Mouse (Mus musculus) kidney, postnatal 10 days (tissue): Measurements from ENCODE around the gene Col15a1.

Source experiments
- DNase-seq: peaks from one replicate; pipeline ENCODE4 v3.0.0; 2021; ENCODE audit warnings: mixed read lengths

Col15a1 gene

DNA sequence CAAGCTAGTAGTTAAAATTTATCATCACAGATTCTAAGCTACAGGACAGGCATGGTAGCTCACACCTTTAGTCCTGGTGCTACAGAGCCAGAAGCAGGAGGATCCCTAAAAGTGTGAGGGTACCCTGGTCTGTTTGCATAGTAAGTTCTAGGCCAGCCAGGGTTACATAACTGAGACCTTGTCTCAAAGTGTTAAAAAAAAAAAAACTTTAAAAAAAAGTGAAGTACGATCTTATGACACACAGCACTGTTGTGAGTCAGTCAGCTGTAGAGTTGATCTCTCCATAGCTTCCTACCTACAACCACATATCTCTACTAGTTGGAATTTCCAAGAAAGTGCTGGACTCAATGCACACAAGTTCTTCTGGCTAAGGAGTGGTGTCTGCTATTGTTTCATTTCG, 67.0 kb downstream of the Col15a1 start:
- no peak for DNase-seq

DNA sequence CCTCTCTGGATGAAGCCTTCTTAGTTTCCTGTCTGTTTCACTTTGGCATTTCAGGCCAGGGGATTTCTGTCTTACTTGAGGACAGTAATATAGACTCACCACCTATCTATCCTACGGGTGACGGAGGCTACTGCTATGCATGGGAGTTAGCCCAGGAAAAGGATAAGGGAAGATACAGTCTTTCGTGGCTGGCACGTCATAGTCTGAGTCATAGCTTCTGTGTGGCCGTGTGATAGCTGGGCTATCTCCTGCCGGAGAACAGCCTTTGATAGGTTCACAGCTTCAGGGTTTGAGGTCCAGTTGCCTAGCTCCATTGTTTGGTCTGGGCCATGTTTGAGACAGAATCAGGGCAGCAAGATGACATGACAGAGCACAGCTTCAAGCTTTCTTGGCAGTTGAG, 70.4 kb downstream of the Col15a1 start:
- DNase-seq, result no peak

GRCm38 (mm10) chr4:47279085-47279707, 71.2 kb downstream of the Col15a1 start:
- no peak for DNase-seq

GRCm38 (mm10) chr4:47280126-47280525, 72.2 kb downstream of the Col15a1 start:
- no peak for DNase-seq

- no peak for DNase-seq
Observed at GRCm38 (mm10) chr4:47281920-47282682, 74.1 kb downstream of the Col15a1 start.

DNA sequence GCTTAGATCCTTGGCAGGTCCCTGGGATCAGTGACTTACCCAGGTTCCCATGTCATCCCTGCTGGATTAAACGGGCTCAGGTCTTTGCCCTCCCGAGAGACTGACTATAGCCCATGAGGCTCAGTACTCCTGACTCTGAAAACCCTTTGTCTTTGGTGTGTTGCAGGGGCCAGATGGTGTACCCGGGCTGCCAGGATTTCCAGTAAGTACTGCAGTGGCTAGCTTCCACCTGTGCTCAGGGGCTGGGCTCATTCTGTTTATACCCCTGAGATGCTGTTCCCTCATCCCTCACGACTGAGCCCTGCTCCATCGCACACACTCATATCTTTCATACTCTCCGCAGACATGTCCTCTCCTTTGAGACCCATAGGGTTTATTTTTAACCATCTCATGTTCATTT, 76.3 kb downstream of the Col15a1 start:
- no peak for DNase-seq

GRCm38 (mm10) chr4:47284874-47285273, 76.9 kb downstream of the Col15a1 start:
- no peak for DNase-seq

DNA sequence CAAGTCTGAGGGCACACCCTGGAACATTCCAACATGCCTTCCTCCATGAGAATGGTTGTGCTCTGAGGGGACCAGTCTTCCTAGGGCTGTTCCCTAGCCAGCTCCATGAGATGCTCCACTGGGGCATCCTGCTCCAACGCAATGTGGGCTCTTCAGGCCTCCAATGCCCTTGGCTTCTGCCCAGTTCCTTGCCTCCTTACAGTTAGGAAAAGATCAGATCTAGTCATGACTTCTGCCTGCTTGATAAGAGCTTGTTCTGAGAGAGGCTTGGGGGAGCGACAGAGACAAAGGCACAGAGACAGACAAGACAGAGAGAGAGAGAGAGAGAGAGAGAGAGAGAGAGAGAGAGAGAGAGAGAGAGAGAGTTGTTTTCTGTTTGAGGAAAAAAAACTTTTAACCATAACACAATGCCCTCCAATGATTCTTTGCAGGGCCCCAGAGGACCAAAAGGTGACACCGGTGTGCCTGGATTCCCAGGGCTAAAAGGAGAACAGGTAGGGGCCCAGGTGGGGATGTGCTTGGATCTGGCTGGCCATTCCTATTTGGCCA, 78.7 kb downstream of the Col15a1 start:
- DNase-seq, result no peak

DNA sequence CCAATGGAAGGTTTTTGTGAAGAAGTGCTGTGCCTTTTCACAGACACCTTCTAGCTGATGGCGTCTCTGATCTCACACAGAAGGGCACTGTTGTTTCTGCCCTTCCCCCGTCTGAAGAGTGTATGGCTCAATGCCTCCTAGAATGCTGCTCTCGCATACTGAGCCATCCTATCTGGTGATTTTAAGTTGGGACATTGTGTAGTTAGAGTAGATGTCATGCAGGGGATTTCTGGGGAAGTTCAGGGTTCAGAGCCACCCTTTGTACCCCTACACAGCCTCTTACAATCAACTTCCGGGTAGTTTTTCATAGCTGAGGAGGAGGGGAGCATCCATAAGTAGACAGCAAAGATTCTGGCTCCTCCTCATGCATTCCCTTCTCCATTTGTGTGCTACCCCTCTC, 79.5 kb downstream of the Col15a1 start:
- no peak for DNase-seq

DNA sequence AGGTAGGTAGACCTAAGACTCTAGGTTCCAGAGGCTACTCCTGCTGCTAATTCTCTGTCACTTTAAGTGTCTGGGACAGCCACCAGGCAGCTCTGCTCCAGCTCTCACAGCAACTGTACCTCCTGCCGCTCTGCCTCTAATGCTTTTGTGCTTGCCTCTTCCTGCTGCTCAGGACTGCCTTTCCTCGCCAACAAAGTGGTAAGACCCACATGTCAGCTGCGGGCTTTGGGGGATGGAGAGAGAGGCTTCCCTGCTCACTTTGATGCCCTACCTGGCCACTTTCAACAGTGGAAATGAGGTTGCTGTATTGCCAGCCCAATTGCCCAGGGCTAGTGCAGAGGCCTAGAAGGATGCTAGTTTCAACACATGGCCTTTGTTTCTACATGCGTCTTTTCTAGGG, 80.3 kb downstream of the Col15a1 start:
- DNase-seq, result no peak

DNA sequence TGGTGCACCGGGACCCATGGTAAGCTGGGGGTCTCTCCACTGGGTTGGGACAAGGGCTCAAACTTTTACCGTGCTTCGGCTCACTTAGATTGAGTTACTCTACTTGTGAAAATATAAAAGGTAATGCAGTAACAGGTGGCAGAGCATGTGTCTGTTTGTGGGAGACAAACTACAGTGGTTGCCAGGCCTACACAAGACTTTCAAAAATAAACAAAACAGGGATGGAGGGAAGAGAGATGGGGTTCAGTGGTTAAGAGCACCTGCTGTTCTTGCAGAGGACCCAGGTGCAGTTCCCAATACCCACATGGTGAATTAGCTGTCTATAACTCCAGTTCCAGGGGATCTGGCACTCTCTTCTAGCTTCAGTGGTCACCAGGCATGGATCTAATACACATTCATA, 81.6 kb downstream of the Col15a1 start:
- no peak for DNase-seq

GRCm38 (mm10) chr4:47290448-47290847, 82.5 kb downstream of the Col15a1 start:
- no peak for DNase-seq

DNA sequence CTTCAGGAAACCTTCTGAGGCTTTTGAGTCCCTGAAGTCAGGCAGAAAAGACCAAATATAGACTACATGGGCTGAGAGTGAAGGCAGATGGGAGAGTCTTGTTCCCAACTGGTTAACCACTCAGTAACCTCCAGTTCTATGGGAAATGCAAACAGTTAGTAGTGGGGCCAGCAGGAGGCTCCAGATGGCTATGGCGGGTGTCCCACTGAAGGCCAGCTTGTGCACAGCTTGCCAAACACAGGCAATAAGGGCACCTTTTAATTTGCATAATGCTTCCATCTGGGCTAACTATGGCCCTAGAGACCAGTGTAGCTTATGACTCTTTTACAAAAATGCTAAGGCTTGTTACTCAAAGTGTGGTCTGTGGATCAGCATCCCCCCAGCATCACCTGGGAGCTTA, 83.1 kb downstream of the Col15a1 start:
- no peak for DNase-seq

DNA sequence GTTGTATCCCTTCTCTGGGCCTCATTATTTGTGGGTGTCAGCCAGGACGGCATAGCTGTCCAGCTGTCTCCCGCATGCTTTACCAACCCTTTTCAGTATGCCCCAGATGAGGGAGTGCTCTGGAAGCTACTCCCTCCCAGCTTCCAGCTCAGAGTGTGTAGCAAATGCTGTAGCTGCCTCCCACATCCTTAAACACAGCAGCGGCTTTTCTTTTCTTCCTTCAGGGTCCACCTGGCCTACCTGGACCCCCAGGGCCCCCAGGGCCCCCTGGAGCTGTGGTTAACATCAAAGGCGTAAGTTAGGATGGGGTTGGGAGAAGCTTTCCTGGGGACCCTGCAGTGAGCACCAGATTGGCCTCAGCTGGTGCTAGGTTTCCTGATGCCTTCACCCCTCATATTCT, 85.0 kb downstream of the Col15a1 start:
- no peak for DNase-seq

- DNase-seq, result peak; percentile 37
Observed at GRCm38 (mm10) chr4:47293771-47294543, 86.0 kb downstream of the Col15a1 start.

DNA sequence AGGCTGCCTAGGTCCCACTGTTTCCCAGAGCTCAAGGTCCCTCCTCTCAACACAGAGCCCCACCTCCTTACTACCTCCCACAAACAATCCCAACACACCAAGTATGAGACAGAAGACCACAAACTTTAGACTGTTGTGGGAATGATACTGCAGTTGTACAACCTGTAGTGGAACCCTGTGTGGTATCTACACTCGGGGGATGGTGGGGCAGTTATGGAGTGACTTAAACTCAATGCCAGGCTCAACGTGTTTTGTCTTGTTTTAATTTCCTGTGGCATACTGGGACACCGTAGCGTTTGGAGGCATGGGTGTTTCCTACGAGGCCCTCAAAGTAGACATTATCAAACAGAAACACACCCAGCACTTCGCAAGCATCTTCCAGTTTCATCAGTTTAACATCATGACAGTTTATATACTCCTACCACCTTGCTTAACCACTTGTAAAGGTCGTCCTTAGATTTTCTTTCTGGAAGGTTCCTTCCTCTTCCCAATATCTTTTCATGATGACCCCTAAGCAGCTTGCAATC, 86.6 kb downstream of the Col15a1 start:
- DNase-seq, result no peak

DNA sequence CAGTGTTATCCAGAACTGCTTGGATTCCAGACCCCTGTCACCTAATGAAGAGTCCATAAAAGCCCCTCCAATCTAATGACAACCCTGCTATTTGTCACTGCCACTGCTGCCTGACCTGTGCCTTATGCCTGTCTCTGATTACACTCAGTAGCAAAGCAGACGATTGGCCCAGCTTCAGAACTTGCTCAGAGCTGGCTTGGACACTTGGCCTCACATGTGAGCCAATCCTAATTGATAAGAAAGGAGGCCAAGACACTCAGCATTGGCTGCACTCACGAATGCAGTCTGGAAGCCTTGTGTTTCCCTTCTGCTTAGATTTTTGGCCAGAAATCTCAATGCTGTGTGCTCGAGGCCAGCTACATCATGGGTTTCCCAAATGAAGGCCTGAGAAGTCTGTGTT, 87.6 kb downstream of the Col15a1 start:
- DNase-seq, result peak; percentile 43

GRCm38 (mm10) chr4:47300701-47301100, 92.7 kb downstream of the Col15a1 start:
- DNase-seq, result no peak

DNA sequence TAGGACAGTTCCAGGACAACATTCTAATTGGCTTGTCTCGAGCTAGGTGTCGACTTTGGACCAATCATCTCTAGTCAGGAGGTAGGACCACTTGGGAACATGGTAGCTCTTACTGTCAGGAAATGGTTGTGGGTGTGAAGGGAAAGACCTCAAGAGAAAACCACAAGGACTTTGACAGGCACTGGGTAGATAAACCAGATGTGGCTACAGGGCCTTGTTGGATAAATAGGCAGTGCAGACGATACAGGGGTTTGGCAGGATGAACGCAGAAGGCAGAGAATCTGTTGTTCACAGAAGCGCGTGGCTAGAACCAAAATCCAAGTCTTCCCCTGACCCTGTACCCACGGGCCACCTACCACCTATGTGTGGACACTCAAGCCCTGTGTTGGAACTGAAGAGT, 94.6 kb downstream of the Col15a1 start:
- no peak for DNase-seq

GRCm38 (mm10) chr4:47303340-47303998, 95.5 kb downstream of the Col15a1 start:
- no peak for DNase-seq

DNA sequence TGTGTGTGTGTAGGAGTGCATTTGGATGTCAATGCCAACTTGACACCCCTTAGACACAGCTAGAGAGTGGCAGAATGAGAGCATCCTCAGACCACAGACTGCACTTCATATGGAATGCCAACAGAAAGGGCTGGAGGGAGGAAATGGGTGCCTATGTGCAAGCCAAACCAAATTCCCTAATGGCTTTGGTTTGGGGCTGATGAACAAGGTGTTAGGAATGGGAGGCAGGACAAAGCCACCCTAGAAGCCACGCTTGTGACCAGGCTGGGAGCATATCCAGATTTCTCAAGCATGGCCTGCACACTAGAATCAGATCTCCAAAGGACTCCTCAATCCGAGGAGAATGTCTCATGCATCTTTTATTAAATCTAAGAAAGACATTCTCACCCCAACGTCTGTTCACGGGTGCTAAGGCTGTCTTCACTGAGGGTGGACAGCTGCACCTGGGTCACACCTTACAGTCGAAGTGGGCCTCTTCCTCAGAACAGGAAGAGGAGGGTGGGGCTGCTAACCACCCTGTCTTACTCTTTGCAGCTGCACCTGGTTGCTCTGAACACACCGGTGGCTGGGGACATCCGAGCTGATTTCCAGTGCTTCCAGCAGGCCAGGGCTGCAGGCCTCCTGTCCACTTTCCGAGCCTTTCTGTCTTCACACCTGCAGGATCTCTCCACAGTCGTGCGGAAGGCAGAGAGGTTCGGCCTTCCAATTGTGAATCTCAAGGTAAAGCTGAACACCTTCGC, 102.1 kb downstream of the Col15a1 start:
- no peak for DNase-seq

DNA sequence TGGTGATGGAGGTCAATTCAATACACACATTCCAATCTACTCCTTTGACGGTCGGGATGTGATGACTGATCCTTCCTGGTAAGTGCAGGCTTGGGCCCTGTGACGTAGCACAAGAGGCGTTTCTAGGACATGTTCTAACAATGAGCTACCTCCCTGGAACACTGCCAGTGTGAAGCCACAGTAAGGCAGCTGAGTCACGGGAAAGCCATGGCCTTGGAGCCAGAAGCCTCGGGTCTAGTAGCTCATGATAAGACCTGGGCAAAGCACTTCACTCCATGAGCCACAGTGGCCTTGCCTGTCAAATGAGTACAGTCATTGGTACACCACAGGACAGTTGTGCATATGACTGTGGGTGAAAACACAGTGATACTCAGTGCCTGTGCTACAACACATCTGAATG, 102.9 kb downstream of the Col15a1 start:
- no peak for DNase-seq
